Mouse (Mus musculus) C2C12 (cell line): ENCODE measurements around the gene Ikzf3.

Experiments
- CTCF ChIP-seq: IDR thresholded peaks from one replicate; pipeline ENCODE4 v1.5.1; 2011; ENCODE audit not compliant: control insufficient read depth, insufficient read depth, insufficient read length
- MYOG ChIP-seq: IDR thresholded peaks from one replicate; pipeline ENCODE4 v1.6.1; 2011; ENCODE audit not compliant: control insufficient read depth, insufficient read length; ENCODE audit errors: extremely low read depth

- no peak for TF ChIP-seq CTCF
- no peak for TF ChIP-seq MYOG
Measured at GRCm38 (mm10) chr11:98469761-98470714, 75.8 kb downstream of the Ikzf3 start.
